Mouse (Mus musculus): ENCODE results near the gene Nck2. TPM values are rescaled to one million over a fixed set of nuclear protein-coding genes. Genes with fewer than 3 reads are reported as not detected.

Nck2 gene
- polyA plus RNA-seq (2012; rRNA removed), result 8.4 and 9.2 TPM in 2 replicates
- polyA plus RNA-seq (2014; fragmentation: Nextera tagmentation; extraction: Ambion mirVana), result 9.0 and 10.5 TPM in 2 replicates

DNA sequence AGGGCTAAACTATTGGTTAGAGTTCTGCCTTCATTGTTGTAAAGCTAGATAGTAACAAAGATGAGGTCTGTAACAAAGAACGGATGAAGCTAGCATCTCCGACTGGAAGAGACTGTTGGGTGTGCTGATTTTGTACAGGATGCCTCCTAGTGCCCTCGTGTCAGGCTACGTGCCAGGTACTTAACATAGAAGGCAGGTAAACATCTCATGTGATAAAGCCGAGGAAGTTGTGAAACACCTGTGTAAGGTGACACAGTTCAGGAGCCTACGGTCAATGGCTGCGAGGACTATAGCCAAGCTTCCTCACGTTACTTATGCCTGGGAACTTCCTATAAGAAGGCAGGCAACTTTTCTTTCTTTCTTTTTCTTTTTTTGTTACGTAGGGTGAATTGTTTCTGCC, at the start of gene Nck2:
Gene Nck2 (plus strand): TSS at position 49 of the 400 bp plus-strand sequence.
- DNase-seq (ENCODE audit: low read depth in 3 of 3, low spot score in 3 of 3) (no peak), ATAC-seq (ENCODE audit: insufficient read depth) (no peak)
- peak within 1 kb of the TSS; percentile 65 for H3K9ac ChIP-seq (replicated peaks)
- 35% methylated on average over 9 of the region's 9 CpGs for WGBS (ENCODE audit: insufficient replicate concordance)
- H3K4me1 ChIP-seq (replicated peaks; ENCODE audit: control insufficient read depth in 2 of 2, insufficient read depth in 2 of 2, low read length in 1 of 2), result peaks cover 16 to 24% of the 10 kb centered on the region in 2 experiments
- no peak for TF ChIP-seq EP300 (IDR thresholded peaks at IDR 0.05; ENCODE audit: low read depth)
- no peak for TF ChIP-seq CTCF (IDR thresholded peaks at IDR 0.05; ENCODE audit: low read depth)
- H3K4me2 ChIP-seq (ENCODE audit: low read depth), result peak within 1 kb of the TSS; percentile 92
- H3K27ac ChIP-seq, result no peak within 1 kb of the TSS
- H3K27me3 ChIP-seq (ENCODE audit: control insufficient read depth, insufficient read depth, low read length), result no peaks in the 10 kb centered on the region
- no peaks in the 10 kb centered on the region for H3K36me3 ChIP-seq (replicated peaks; ENCODE audit: control insufficient read depth, insufficient read depth, low read depth)
- no peaks in the 10 kb centered on the region for H3K9me3 ChIP-seq (ENCODE audit: control insufficient read depth, low read length)
- H3K4me3 ChIP-seq (ENCODE audit: insufficient read depth in 1 of 2, low read depth in 2 of 2, low read length in 2 of 2), result peak within 1 kb of the TSS; percentile 56 to 75

DNA sequence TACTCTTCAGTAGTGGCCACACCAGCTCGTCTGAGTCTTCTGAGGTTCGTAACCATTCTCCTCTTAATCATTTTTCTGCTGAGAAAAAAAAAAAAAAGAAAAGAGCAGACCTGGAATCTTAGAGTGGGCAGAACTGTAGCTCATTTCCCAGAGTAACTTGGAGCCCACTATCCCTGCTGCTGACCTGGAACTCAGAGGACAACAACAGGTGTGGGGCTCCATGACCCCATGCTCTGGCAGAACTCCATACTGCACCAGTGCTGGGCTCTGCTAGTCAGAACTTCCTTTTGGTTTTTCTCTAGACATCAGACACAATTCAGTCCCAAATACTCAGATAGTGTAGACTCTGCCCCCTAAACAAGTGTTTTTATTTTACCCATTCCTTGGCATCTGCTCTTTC, 49.3 kb upstream of the Nck2 start:
- ATAC-seq (ENCODE audit: insufficient read depth), result no peak
- TF ChIP-seq EP300 (IDR thresholded peaks at IDR 0.05; ENCODE audit: low read depth) (no peak), CTCF (IDR thresholded peaks at IDR 0.05; ENCODE audit: low read depth) (no peak)
- Histone ChIP-seq H3K4me3 (ENCODE audit: insufficient read depth in 1 of 2, low read depth in 2 of 2, low read length in 2 of 2) (no peak overlapping the region), H3K27me3 (ENCODE audit: control insufficient read depth, insufficient read depth, low read length) (no peaks in the 10 kb centered on the region), H3K9ac (replicated peaks) (no peak overlapping the region), H3K4me2 (ENCODE audit: low read depth) (no peak overlapping the region), H3K36me3 (replicated peaks; ENCODE audit: control insufficient read depth, insufficient read depth, low read depth) (no peaks in the 10 kb centered on the region), H3K9me3 (ENCODE audit: control insufficient read depth, low read length) (no peaks in the 10 kb centered on the region), H3K4me1 (replicated peaks; ENCODE audit: control insufficient read depth in 2 of 2, insufficient read depth in 2 of 2, low read length in 1 of 2) (peaks cover 10 to 14% of the 10 kb centered on the region in 2 experiments), H3K27ac (no peak overlapping the region)
- WGBS (ENCODE audit: insufficient replicate concordance), result 47% methylated on average over 2 of the region's 2 CpGs
- no peak for DNase-seq (ENCODE audit: low read depth in 3 of 3, low spot score in 3 of 3)

DNA sequence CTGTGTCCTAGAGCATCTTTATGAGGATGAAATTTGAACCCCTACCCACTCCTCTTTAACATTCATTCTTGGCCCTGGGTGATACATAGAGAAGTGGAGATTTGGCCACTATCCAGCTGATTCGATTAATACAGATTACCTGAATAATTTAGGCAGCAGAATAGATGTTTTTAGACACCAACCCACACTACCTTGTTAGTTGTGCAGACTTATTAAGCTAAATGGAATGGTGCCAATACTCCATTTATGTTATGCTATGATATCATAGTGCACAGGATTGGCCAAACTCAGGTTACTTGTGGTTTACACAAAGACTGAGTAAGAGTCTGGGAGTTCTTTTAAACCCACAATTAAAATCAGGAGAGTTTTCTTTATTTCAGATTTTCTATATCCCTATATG, 48.6 kb upstream of the Nck2 start:
- Histone ChIP-seq H3K4me3 (ENCODE audit: insufficient read depth in 1 of 2, low read depth in 2 of 2, low read length in 2 of 2) (no peak overlapping the region), H3K36me3 (replicated peaks; ENCODE audit: control insufficient read depth, insufficient read depth, low read depth) (no peaks in the 10 kb centered on the region), H3K4me2 (ENCODE audit: low read depth) (no peak overlapping the region), H3K27me3 (ENCODE audit: control insufficient read depth, insufficient read depth, low read length) (no peaks in the 10 kb centered on the region), H3K9me3 (ENCODE audit: control insufficient read depth, low read length) (no peaks in the 10 kb centered on the region), H3K27ac (no peak overlapping the region), H3K4me1 (replicated peaks; ENCODE audit: control insufficient read depth in 2 of 2, insufficient read depth in 2 of 2, low read length in 1 of 2) (peaks cover 14 to 20% of the 10 kb centered on the region in 2 experiments), H3K9ac (replicated peaks) (no peak overlapping the region)
- TF ChIP-seq EP300 (IDR thresholded peaks at IDR 0.05; ENCODE audit: low read depth) (no peak), CTCF (IDR thresholded peaks at IDR 0.05; ENCODE audit: low read depth) (no peak)
- no peak for ATAC-seq (ENCODE audit: insufficient read depth)
- WGBS (ENCODE audit: insufficient replicate concordance), result 58% methylated on average over 1 of the region's 1 CpGs
- no peak for DNase-seq (ENCODE audit: low read depth in 3 of 3, low spot score in 3 of 3)

DNA sequence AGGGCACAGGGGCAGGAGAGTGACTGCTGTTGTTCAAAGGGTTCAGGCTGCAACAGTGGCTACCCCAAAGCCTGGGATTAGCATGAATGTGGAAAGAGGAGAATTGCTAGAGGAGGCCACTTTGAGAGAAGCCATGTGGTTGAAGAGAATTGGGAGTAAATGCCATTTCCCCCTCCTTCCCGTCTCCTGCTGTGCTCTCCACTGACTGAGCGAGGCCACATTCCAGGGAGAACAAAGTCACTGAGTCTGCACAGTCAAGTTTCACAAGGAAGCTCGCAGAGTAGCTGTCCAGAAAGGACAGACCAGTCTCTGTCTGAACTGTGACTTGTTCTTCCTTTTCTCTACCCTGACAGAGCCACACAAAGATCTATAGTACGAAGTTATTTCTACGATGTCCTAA, 47.9 kb upstream of the Nck2 start:
- Histone ChIP-seq H3K9ac (replicated peaks) (no peak overlapping the region), H3K4me1 (replicated peaks; ENCODE audit: control insufficient read depth in 2 of 2, insufficient read depth in 2 of 2, low read length in 1 of 2) (peaks cover 14 to 25% of the 10 kb centered on the region in 2 experiments), H3K36me3 (replicated peaks; ENCODE audit: control insufficient read depth, insufficient read depth, low read depth) (no peaks in the 10 kb centered on the region), H3K27ac (no peak overlapping the region), H3K27me3 (ENCODE audit: control insufficient read depth, insufficient read depth, low read length) (no peaks in the 10 kb centered on the region), H3K4me2 (ENCODE audit: low read depth) (no peak overlapping the region), H3K4me3 (ENCODE audit: insufficient read depth in 1 of 2, low read depth in 2 of 2, low read length in 2 of 2) (no peak overlapping the region), H3K9me3 (ENCODE audit: control insufficient read depth, low read length) (no peaks in the 10 kb centered on the region)
- 69% methylated on average over 5 of the region's 5 CpGs for WGBS (ENCODE audit: insufficient replicate concordance)
- ATAC-seq (ENCODE audit: insufficient read depth), result no peak
- no peak for DNase-seq (ENCODE audit: low read depth in 3 of 3, low spot score in 3 of 3)
- TF ChIP-seq EP300 (IDR thresholded peaks at IDR 0.05; ENCODE audit: low read depth) (no peak), CTCF (IDR thresholded peaks at IDR 0.05; ENCODE audit: low read depth) (no peak)

DNA sequence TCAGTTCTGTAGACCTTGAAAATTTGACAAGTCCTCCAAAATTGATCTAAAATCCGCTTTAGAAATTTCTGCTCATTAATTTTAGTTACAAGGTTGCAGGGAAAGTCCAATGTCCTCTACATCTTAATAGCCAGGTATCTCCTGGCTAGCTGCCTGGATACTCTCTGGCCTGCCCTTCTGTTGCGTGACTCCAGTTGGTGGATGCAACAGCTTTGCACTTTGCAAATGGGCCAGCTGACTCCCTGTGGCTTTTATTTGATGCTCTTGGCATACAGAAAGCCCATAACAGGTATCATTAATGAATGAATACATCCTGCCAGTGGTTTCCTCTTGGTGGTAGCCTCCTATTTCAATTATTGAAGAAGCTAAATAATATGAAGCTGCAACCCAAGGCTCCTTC, 47.3 kb upstream of the Nck2 start:
- peaks cover 14 to 25% of the 10 kb centered on the region in 2 experiments for H3K4me1 ChIP-seq (replicated peaks; ENCODE audit: control insufficient read depth in 2 of 2, insufficient read depth in 2 of 2, low read length in 1 of 2)
- 77% methylated on average over 2 of the region's 2 CpGs for WGBS (ENCODE audit: insufficient replicate concordance)
- H3K27ac ChIP-seq, result no peak overlapping the region
- no peak overlapping the region for H3K9ac ChIP-seq (replicated peaks)
- no peak for DNase-seq (ENCODE audit: low read depth in 3 of 3, low spot score in 3 of 3)
- H3K27me3 ChIP-seq (ENCODE audit: control insufficient read depth, insufficient read depth, low read length), result no peaks in the 10 kb centered on the region
- H3K4me3 ChIP-seq (ENCODE audit: insufficient read depth in 1 of 2, low read depth in 2 of 2, low read length in 2 of 2), result no peak overlapping the region
- H3K4me2 ChIP-seq (ENCODE audit: low read depth), result no peak overlapping the region
- no peaks in the 10 kb centered on the region for H3K9me3 ChIP-seq (ENCODE audit: control insufficient read depth, low read length)
- no peaks in the 10 kb centered on the region for H3K36me3 ChIP-seq (replicated peaks; ENCODE audit: control insufficient read depth, insufficient read depth, low read depth)
- no peak for ATAC-seq (ENCODE audit: insufficient read depth)
- TF ChIP-seq EP300 (IDR thresholded peaks at IDR 0.05; ENCODE audit: low read depth) (no peak), CTCF (IDR thresholded peaks at IDR 0.05; ENCODE audit: low read depth) (no peak)
